Mouse (Mus musculus) frontal cortex, postnatal 10 days (tissue): ENCODE measurements around the gene Slc16a2.
"Not testable (repeated sequence)": the region's sequence is repeated elsewhere in the genome, so short reads cannot be mapped to it uniquely, and the experiment has no call there.

ENCODE experiments used
- DNase-seq, 2 experiments: peaks; one replicate each; pipeline ENCODE4 v3.0.0; 2022; ENCODE audit warnings: low spot score in 2 of 2, mixed read lengths in 1 of 2

The Slc16a2 gene

DNA sequence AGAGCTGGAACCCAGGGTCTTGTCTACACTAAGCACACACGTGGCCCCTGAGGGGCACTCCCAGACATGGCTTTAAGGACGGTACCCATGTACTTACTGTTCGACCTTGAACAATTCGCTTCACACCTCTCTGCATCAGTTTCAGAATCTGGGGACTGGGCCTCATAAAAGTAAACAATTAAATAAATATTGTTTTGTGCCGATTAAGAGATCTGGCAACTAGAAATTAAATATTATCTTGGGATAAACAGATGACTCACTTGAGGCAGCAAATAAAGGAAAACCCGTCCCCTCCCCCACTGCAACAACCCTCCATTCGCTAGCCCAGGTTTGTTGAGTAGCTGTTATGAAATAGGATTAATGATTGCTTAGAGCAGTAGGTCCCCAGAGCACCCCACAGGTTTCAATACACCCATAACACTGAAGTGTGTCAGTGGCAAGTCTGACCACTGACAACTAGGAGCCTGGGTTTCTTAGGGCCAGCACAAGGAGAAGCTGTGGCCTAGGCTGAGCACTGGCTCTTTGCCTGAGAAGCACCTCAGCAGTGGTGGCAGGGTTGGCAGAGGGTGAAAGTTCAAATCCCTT lies 87.7 kb downstream of the Slc16a2 start:
- DNase-seq = no peak

DNA sequence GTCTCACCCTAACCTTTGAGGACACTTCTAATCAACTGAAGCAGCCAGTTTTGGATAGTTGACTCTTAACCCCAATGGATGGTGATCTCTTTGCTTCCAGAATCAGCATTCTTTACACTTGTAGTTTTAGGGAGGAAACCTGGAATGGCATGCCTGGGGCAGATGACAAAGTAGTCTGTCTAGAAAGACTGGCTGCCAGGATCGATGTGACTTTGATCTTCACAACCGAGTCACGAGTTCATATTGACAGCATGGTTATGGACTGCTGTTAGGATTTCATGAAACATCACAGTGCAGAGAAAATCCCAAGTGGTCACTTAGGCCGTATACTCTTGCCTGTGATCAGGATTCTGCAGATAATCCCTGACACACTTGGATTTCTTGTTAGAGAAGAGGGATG lies 88.7 kb downstream of the Slc16a2 start:
- no peak for DNase-seq

DNA sequence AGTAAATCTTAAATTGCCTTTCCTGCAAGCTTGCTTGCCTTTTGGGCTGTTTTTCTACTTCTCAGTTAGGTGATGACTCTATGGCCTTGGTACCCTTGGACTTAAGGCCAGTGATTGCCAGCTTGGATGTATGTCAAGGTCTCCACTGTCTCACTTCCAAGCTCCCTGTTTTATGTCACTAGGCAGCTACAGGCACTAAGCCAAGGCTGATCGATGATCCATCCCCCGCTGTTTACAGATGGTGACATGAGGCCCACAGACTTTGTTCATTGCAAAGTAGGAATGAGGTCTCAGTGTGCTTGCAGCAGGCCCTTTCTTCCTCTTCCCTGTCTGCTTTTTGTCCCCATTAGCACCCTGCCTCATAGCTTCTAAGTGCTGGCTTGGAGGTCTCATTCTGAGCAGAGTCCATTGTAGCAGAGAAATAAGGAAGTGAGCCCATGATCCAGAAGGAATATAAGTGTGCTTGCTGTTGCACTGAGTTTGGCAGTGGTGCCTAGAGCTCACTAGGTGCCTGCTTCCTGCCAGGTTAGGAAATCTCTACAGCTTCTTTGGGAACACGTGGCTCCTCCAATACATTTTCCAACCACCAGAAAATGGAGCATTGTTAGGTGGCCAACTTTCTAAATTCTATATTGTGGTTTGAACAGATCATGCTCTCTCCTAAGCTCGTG lies 89.6 kb downstream of the Slc16a2 start:
- no peak for DNase-seq

DNA sequence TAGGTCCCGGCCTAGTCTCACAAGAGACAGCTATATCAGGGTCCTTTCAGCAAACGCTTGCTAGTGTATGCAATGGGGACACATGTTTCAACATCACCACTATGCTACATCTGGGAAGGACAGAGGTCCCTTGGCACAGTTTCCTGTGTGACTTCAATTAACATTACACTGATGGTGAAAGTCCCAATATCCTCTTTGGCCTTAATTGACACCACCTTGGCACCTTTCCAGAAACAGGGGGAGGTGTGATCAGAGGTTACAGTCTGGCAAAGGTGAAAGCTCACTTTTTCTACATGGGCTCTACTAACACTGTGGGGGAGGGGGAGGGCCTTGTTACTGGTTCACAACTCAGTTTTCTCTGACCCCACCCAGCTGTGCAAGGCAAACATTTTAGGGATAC lies 99.3 kb downstream of the Slc16a2 start:
- DNase-seq = no peak

DNA sequence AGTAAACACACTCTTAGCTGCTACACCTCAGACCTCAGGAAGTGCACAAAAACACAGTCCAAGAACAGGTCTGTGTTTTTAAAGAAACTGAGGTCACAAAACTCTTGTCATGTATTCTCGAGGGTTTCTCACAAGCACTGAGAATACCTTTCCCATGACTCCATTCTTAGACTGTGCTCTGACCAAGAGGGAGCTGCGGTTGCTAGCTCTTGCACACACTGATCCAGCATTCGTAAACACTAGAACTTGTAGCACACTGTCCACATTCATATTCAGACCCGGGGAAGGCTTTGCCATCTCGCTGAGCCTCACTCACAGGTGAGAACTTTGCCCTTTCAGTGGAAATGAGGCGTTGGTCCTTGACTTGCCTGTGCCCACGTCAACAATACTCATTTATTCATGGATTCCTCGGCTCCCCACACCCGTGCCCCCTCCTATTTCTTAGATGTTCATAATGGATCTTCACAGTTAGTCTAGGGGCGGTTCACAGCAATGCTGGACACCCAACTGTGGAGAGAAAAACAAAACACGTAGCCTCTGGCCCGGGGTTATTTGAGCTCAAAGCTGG lies 102.1 kb downstream of the Slc16a2 start:
- no peak for DNase-seq

DNA sequence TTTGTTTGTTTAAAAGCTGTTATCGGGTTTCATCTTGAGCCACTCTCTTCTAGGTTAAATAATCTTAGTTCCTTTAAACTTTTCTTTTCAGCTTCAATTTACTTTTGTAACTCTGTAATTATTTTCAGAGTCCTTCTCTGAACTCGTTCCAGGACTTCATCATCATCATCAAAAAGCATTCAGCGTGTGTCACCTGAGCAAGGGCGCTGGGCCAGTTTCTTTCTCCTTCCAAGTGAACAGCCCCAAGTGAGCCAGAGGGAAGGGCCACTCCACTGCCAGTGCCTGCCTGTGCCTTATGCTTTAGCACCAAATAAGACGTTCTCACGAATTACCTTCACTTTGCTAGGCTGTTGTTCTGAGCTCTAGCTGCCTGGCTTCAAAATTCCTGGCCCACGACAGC lies 108.9 kb downstream of the Slc16a2 start:
- DNase-seq = no peak

DNA sequence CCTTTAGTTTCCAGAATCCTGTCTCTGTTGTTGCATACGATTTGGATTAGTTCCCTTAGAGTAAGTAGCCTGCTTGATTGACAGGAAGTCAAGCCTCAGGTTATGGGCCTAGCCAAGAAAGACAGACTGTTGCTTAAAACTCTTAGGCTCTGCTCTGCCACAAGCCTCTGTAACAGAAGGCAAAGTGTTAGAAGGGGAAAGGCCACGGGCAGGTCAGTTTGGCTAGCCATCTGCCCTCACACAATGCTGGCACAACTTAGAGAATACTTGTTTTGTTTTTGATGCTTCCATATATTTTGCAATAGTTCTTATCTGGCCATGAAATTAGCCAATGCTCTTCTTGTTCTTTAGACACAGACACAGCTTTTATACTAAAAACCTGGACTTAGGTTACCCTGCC lies 112.1 kb downstream of the Slc16a2 start:
- DNase-seq = no peak

DNA sequence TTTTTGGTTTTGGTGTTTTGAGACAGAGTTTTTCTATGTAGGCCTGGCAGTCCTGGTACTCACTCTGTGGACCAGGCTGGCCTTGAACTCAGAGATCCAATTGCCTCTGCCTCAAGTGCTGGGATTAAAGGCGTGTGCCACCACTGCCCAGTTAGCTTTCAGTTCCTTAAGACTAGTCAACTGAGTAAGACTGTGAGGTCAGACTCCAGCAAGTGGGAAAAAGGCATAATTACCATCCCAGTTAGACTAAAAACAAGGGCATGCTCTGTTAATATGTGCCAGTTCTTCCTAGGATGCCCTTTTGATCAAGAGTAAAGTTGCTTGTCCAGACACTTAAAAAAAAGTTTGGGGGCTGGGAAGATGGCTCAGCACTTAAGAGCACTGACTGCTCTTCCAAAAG lies 113.2 kb downstream of the Slc16a2 start:
- no peak for DNase-seq

DNA sequence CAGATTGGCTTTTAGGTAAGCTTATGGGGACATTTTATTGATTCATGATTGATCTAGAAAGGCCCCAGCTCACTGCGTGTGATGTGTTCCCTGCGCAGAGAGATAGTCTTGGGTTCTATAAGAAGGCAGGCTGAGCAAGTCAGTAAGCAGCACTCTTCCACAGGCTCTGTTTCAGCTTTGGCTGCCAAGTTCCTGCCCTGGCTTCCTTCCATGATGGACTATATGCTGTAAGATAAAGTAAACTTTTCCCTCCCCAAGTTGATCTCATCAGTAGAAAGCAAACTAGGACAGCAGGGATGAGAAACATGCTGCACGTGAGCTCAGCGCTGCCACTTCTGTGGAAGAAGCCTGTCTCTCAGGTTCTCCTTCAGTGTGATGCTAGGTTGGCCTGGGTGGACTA lies 117.2 kb downstream of the Slc16a2 start:
- DNase-seq = no peak

DNA sequence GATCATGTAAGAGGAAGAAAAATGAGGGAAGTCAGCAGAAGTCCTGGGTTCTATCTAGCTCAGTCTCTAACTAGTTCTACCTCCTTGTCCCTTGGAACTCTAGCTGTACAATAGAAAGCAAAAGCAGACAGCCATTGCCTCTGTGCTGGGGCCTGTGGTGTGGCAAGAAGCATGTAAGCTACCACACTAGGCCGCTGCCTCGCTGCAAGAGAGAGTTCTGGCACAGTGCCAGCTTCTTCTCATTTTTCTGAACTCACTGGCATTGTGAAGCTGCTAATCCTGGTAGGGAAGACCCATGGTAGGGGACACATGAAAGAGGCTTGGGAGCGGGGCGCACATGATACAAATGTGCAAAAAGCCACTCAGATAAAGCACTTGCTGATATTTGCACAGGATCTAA lies 117.8 kb downstream of the Slc16a2 start:
- DNase-seq = peak in 1 of 2 experiments; percentile 22

DNA sequence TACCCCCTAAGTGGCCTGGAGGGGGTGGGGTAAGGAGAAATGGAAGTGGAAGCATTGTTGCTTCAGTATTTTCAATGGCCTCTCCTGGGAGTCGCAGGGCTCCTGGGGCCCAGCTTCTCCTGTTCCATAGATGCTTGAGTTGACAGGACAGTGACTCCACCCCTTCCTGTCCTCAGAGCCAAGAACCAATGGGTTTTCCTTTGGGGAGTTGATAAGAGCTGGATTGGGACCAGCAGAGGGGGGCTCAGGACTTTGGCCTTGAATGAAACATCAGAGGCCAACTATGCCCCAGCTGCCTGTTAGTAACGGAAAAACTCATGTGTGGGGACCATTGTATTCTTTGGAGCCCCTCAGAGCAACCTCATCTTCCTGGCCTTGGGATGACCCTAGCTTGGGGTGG lies 124.0 kb downstream of the Slc16a2 start:
- DNase-seq = no peak

DNA sequence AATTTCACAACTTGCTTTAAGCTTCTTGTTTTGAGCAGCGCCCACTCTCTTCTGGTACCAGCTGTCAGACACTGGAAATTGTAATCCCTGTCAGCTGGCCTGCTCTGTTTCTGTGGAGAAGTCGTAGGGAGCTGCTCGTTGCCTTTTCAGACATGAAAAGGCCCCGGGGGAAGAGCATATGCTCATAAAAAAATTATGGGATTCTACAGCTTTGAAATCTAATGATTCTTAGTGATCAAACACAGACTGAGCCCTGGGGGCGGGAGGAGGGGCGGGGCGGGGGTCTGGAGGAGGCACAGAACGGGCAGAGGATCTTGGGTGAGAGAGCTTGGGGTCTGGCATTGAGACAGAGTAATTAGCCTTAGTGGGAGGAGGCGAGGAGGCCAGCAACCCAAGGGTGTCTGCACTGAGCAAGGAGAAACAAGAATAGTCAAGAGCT lies 125.7 kb downstream of the Slc16a2 start:
- peak; percentile 18 to 25 for DNase-seq

DNA sequence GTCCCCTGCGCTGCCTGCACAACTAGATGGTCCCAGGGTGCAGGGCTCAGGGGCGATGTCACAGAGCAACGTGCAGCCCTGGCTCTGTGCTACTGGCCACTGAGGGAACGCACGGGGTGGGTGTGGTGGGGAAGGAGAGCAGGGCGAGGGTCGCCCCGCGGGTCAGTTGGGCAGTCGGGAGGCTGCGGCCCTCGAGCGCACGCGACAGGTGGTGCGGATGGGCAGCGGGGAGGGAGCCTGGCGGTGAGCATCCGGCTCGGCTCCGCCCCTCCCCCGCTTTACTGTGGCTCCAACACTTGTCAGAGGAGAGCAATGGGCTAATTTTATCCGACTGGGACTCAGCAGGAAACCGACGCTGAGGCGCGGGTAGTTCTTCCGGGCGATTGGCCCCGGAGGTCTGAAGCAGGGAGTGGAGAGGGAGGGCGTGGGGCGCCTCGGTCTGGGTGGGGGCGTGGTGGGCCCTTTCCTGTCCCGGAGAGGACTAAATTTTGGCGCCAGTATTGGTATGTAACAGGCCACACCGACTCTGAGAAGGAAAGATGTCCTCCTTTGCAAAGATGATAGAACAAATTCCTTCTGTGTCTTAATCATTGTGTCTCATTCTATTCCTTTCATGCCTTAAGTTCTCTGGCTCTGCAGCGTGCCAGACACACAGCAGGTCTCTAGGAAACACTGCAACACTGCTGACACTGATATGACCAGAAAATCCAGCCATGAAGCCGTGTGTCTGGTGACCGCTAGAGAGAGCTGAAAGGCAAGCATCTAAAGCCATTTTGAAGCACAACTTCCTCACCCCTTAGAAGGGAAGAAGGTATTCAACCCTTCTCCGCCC lies 126.4 kb downstream of the Slc16a2 start:
- DNase-seq = peak; percentile 53 to 59

DNA sequence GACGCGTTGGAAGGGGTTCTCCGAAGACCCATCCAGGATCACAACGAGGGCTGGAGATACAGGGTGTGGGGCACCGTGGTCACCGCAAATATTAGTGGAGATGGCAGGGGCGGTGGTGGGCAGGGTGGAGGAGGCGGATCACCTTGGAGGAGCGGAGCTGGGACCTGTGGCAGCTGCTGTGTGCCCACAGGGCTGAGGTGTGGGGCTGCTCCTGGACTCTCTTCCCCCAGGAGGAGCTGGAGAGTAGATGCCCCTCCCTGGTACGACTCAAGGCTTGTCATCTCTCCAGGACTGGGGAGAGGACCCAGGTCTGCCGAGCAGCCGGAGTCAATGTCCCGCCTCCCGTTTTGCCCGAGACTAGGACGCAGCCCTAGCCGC lies 127.0 kb downstream of the Slc16a2 start:
- no peak for DNase-seq

DNA sequence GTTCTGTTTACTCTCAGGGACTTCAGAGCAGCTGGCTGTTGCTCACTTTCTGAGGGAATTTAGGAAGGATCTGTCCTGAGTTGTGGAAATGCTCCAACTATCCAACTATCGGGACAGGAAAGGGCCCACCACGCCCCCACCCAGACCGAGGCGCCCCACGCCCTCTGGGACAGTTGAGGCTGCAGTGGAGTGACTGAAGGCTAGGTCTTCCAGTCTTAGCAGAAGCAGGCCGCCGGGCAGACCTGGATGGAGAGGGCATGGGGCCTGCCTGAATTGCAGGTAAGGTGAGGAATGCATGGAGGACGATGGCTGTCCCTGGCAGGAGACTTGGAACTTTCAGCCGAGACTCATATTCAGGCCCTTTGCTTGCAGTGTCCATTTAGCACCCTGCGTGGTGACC lies 127.4 kb downstream of the Slc16a2 start:
- no peak for DNase-seq

DNA sequence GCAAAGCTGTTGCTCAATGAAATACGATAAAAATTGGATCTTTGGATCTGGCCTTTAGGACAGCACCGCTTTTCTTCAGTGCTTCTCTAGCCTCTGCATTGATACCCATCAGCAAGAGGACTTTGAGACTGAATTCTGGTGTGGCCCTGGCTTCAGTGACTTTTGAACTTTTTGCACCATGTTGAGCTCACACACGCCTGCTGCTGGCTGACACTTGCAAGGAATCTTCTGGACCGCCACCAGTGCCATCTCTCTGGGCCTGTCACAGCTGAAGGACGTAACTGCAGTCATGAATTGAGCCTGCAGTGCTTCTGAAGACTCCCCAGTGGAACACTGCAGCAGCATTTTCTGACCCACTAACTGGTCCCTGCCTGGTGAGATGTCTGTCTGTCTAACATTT lies 128.9 kb downstream of the Slc16a2 start:
- no peak for DNase-seq

DNA sequence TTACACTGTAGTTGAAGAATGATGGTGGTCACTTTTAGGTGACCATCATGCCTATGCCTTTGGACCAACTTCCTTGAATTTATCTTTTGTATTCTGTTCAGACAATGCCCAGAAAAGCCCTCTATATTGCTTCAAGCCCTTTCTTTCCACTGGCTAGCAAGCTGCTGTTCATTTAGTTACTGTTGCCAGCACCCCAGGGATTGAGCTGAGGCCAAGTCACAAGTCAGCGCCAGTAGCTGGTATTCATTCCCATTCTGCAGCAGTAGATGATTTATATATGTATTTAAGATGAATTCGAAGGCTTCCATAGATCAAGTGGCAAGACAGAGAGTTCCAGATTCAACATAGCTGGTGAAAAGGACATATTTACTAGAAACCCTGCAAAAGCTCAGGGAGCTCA lies 133.2 kb downstream of the Slc16a2 start:
- no peak for DNase-seq

DNA sequence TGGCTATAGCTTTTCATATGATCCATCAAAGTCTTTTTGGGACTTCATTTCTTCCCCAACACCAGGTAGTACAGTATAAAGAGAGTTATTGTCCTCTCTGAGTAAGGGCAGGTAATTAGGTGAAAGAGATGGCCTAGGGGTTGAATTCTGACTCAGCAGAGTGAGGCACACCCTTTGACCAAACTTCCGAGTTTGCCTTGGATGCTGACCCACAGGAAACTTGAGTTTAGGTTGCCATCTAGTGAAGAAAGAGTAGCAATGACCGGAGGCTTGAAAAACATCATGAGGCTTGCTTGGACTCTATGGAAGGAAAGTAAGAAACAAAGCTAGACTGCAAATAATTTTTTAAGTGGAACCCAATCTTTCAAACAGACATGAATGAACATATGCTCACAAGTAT lies 147.1 kb downstream of the Slc16a2 start:
- no peak for DNase-seq

DNA sequence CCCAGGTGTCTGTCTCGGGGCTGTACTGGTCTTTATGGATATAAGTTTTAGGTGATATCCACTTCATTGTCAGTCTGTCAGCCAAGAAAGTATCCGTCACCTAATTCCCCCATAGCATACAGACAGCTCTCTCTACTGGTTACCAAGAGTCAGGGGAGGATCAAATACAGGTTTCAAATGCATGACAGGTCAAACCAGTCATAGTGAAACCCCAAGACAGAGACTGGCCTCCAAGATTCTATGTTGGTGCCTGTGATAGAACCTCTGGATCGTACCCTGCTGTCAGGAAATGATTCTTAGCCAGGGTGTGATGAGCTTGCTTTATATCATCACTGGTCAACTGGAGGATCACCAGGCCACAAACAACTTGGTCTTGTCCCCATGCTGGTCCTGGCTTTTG lies 148.0 kb downstream of the Slc16a2 start:
- no peak for DNase-seq

DNA sequence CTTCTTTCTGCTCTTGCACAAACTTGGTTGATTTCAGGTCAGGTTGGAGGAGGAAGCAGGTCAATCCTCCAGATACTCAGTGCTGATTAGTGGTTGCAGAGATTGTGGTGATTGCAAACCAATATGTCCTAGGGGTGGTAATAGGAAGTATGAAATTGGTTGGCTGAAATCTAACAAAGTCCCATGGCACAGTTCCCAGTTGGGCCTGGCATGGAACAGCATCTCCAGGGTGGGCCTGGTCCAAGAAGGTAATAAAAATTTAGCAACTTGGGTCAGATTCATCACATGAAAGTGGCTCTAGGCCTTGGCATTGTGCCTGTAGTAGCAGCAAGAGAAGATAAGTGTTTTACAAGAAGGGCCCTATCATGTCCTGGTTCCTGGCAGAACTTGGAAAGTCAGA lies 151.5 kb downstream of the Slc16a2 start:
- no peak for DNase-seq

DNA sequence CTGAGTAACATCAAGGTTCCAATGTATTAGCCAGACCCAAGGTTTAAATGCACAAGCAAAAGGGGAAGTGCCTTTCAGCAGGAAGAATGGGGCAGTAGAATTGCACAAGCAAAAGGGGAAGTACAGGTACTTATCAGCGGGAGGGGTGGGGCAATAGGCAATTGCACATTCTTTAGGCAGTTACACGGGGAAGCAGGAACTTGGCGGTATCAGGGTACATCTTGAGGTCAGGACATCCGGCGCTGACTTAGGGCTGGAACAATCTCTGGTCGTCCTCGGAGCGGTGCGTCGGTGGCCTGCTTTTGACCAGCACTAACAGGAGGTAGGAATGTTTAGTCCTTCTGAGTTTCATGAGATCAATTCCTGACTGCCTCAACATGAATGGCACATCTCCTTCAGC lies 157.3 kb downstream of the Slc16a2 start:
- not testable (repeated sequence) for DNase-seq

DNA sequence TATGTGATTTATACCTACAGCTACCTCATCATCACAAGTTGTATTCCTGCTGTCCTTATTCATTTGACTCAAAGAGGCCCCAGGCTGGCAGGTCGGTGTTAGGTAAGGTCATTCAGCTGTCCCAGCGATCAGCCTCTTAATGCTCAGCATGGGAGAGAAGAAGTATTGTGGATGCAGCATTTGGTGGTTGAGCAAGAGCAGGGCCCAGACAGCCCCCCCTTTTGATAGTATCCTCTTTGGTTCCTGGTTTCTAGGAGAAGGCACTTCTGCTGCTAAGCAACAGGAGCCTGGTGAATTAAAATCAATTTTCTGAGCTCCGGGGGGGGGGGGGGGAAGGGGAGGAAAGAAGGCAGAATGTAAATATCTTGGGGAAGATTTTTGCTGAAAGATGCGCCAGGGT lies 162.8 kb downstream of the Slc16a2 start:
- DNase-seq = peak in 1 of 2 experiments; percentile 5

DNA sequence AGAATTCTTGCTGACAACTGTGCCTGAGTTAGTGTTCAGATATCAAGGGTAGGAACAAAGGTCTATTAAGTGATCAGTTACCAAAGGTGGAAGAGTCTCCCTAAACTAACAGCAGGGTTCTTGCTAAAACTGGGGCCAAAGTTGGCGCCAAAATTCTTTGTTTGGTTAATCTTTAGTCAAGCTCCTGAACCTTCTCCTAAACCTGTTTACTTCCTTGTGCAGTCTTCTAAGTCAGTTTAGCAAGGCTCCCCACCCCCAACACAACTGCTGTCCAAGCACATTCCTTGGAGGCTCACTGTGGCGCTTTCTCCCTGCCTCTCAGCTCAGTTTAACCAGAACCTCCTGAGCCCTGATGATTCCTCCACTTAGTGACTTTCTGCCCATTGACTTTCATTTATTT lies 168.8 kb downstream of the Slc16a2 start:
- no peak for DNase-seq
